Mouse (Mus musculus) neural tube, embryonic 13.5 days (tissue): ENCODE measurements around the gene Txnrd2. TPM values are rescaled to one million over a fixed set of nuclear protein-coding genes. Genes with fewer than 3 reads are reported as not detected.

Experiments used
- ATAC-seq: fragments of 200-750 bp; cut with Nextera tagmentation; 2 replicates; pipeline ENCODE4 v1.8.0; 2017; ENCODE audit warnings: low read depth, mild to moderate bottlenecking, moderate TSS enrichment, moderate library complexity
- H3K27ac ChIP-seq: fragments of 300-500 bp; sonication (generic); replicated peaks from 2 replicates; pipeline ENCODE4 v1.5.1; 2015; ENCODE audit warnings: moderate library complexity, mild to moderate bottlenecking, inconsistent platforms
- H3K27me3 ChIP-seq: fragments of 300-500 bp; sonication (generic); 2 replicates; pipeline ENCODE4 v1.6.1; 2015; ENCODE audit warnings: mild to moderate bottlenecking, inconsistent platforms
- H3K36me3 ChIP-seq: fragments of 300-500 bp; sonication (generic); 2 replicates; pipeline ENCODE4 v1.6.1; 2015; ENCODE audit warnings: mild to moderate bottlenecking, inconsistent platforms
- H3K4me1 ChIP-seq: fragments of 300-500 bp; sonication (generic); replicated peaks from 2 replicates; pipeline ENCODE4 v1.6.1; 2015; ENCODE audit warnings: inconsistent platforms
- H3K4me2 ChIP-seq: fragments of 300-500 bp; sonication (generic); 2 replicates; pipeline ENCODE4 v1.6.1; 2015; ENCODE audit warnings: inconsistent platforms, mild to moderate bottlenecking, moderate library complexity
- H3K4me3 ChIP-seq: fragments of 300-500 bp; sonication (generic); 2 replicates; pipeline ENCODE4 v1.5.1; 2015; ENCODE audit warnings: mild to moderate bottlenecking, inconsistent platforms
- H3K9ac ChIP-seq: fragments of 300-500 bp; sonication (generic); 2 replicates; pipeline ENCODE4 v1.6.1; 2015; ENCODE audit warnings: moderate library complexity, mild to moderate bottlenecking, inconsistent platforms
- H3K9me3 ChIP-seq: fragments of 300-500 bp; sonication (generic); 2 replicates; pipeline ENCODE4 v1.6.1; 2016; ENCODE audit warnings: inconsistent platforms
- WGBS: fragments of 180-500 bp; shearing (Covaris S2); methylation state at CpG from one replicate; pipeline ENCODE4 v1.1.7; 2015; 5-methylcytosine and 5-hydroxymethylcytosine counted together
- polyA plus RNA-seq: library from polyadenylated mRNA; unstranded; fragments of >200 nt; fragmentation: Nextera tagmentation; extraction: Ambion mirVana; gene quantifications from 2 replicates; pipeline ENCODE4 v1.2.1, GENCODE M21; 2015

Txnrd2 gene
- polyA plus RNA-seq, 1 experiment from 2014 or later = 22.8 TPM

- Histone ChIP-seq H3K27ac (peak overlapping the region; percentile 28), H3K4me1 (peaks cover 43% of the 10 kb centered on the region), H3K4me2 (0 out of 2 replicates have a peak overlapping the region, but pooled peaks have one; percentile 79), H3K9me3 (no peaks in the 10 kb centered on the region), H3K27me3 (no peaks in the 10 kb centered on the region), H3K36me3 (peaks cover 26% of the 10 kb centered on the region), H3K9ac (no peak overlapping the region), H3K4me3 (no peak overlapping the region)
- ATAC-seq = no peak
- 80% methylated on average over 7 of the region's 7 CpGs for WGBS
Observed at GRCm38 (mm10) chr16:18423203-18423914, 2.8 kb upstream of the Txnrd2 start.

GRCm38 (mm10) chr16:18423915-18424265 is 2.3 kb upstream of the Txnrd2 start:
- Histone ChIP-seq H3K4me1 (peaks cover 43% of the 10 kb centered on the region), H3K9ac (peak overlapping the region; percentile 51; the same call in 1 of the 2 replicates), H3K36me3 (peaks cover 26% of the 10 kb centered on the region), H3K9me3 (no peaks in the 10 kb centered on the region), H3K4me3 (no peak overlapping the region), H3K27ac (peak overlapping the region; percentile 28), H3K27me3 (no peaks in the 10 kb centered on the region), H3K4me2 (peak overlapping the region; percentile 79; the same call in 1 of the 2 replicates)
- no peak for ATAC-seq
- WGBS = 89% methylated on average over 5 of the region's 5 CpGs

GRCm38 (mm10) chr16:18424364-18425045 is 1.7 kb upstream of the Txnrd2 start:
- H3K4me3 ChIP-seq = no peak overlapping the region
- H3K4me2 ChIP-seq = peak overlapping the region; percentile 79
- H3K9ac ChIP-seq = peak overlapping the region; percentile 51
- peaks cover 26% of the 10 kb centered on the region for H3K36me3 ChIP-seq
- no peaks in the 10 kb centered on the region for H3K27me3 ChIP-seq
- H3K27ac ChIP-seq = peak overlapping the region; percentile 28; the same call in 1 of the 2 replicates
- no peaks in the 10 kb centered on the region for H3K9me3 ChIP-seq
- H3K4me1 ChIP-seq = peaks cover 43% of the 10 kb centered on the region
- no peak for ATAC-seq
- WGBS = 76% methylated on average over 11 of the region's 11 CpGs

DNA sequence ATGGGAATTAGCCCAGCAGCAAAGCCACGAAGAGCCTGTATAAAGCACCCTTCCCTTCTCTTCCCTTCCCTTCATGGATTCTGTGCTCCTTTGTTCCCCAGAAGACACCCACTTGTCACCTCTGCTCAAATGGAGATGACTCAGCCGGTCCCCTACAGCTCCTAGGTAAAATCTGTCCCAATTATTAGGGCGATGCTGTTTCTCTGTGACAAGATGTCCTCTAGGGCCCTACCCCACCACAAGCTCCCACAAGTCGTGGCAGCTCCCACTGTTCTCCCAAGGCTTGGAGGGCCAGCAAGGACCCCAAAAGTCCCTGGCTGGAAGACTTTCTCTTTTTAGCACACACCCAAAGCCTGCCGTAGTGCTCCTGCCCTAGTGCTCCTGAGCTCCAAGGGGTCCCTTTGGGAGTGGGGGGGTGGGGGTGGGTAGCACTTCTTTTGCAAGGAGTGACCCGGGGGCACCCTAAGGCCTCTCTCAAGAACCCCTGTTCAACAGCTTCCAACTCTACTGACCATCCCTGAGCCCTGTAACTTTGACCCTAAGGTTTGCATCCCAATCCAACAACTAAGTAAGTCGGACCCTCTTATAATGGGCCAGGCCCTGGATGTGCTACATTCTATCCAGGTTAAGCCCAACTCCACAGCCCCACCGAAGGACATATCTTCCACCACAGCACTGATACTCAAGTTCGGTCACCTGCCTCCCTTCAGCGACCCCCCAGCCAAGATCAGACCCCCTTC is 539 bp upstream of the Txnrd2 start:
- Histone ChIP-seq H3K9ac (peak overlapping the region; percentile 87), H3K4me2 (peak overlapping the region; percentile 79), H3K36me3 (peaks cover 24% of the 10 kb centered on the region), H3K27me3 (no peaks in the 10 kb centered on the region), H3K4me3 (peak overlapping the region; percentile 75), H3K27ac (peak overlapping the region; percentile 70; the same call in 1 of the 2 replicates), H3K9me3 (no peaks in the 10 kb centered on the region), H3K4me1 (peaks cover 42% of the 10 kb centered on the region)
- WGBS = 20% methylated on average over 10 of the region's 10 CpGs
- peak; percentile 33 for ATAC-seq

DNA sequence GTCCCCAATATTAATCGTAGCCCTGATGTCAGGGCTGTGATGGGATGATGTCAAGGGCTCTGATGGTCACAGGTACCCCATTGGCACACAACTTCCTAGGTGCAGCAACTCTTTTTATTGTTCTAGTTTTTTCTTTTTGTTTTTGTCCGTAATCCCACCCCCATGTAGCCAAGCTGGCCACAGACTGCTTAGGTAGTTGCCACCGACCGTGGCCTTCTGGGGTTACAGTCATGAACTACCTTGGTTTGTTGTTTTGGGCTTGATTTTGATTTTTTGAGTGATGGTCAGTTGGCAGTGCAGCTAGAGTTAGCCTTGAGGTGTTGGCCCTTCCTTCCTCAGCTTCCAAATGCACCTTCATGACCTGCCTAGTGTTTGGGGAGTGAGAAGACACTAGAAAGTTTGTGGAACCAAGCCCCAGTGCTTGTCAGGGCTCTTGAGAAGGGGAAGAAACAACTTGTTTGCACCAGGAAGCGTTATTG is 657 bp downstream of the Txnrd2 start, which contains the start of gene Comt:
Comt (minus strand) TSS at position 51 of the 479 bp plus-strand sequence.
- peak within 1 kb of the TSS; percentile 79 for H3K4me2 ChIP-seq
- H3K9me3 ChIP-seq = no peaks in the 10 kb centered on the region
- H3K27ac ChIP-seq = peak within 1 kb of the TSS; percentile 70
- WGBS = 60% methylated on average over 5 of the region's 5 CpGs
- H3K4me1 ChIP-seq = peaks cover 37% of the 10 kb centered on the region
- H3K9ac ChIP-seq = peak within 1 kb of the TSS; percentile 87
- H3K4me3 ChIP-seq = peak within 1 kb of the TSS; percentile 75
- no peaks in the 10 kb centered on the region for H3K27me3 ChIP-seq
- no peak; the same call in none of the 2 replicates for ATAC-seq
- peaks cover 17% of the 10 kb centered on the region for H3K36me3 ChIP-seq

DNA sequence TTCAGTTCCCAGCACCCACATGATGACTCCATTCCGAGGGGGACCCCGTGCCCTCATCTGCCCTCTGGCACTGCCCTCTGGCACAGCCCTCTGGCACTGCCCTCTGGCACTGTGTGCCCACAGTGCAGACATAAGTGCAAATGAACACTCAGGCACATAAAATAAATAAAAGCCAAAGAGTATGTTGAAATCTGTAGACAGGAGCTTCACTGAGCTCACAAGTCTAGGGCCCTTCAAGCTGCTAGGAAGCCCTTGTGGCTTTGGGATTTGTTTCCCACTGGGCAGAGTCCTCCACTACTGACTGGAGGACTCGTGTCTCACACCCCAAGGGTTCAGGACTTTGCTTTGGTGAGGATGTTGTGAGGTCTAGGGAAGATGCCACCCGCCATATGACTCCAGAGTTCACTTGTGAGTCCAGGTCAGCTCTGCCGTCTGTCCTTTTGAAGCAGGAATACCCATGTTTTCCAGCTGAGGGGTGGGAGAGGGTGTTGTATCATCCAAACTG is 1.9 kb downstream of the Txnrd2 start:
- H3K9ac ChIP-seq = no peak overlapping the region
- no peak overlapping the region for H3K4me3 ChIP-seq
- no peaks in the 10 kb centered on the region for H3K27me3 ChIP-seq
- H3K9me3 ChIP-seq = no peaks in the 10 kb centered on the region
- peaks cover 37% of the 10 kb centered on the region for H3K4me1 ChIP-seq
- ATAC-seq = no peak
- 88% methylated on average over 5 of the region's 5 CpGs for WGBS
- no peak overlapping the region for H3K27ac ChIP-seq
- no peak overlapping the region for H3K4me2 ChIP-seq
- 0 out of 2 replicates have a peak, but pooled peaks cover 6% of the 10 kb centered on the region for H3K36me3 ChIP-seq

GRCm38 (mm10) chr16:18428516-18429042 is 2.4 kb downstream of the Txnrd2 start:
- Histone ChIP-seq H3K9me3 (no peaks in the 10 kb centered on the region), H3K9ac (no peak overlapping the region), H3K36me3 (0 out of 2 replicates have a peak, but pooled peaks cover 1% of the 10 kb centered on the region), H3K4me2 (no peak overlapping the region), H3K4me1 (peaks cover 33% of the 10 kb centered on the region), H3K27ac (no peak overlapping the region), H3K27me3 (no peaks in the 10 kb centered on the region), H3K4me3 (no peak overlapping the region)
- WGBS = 93% methylated on average over 7 of the region's 7 CpGs
- no peak for ATAC-seq

DNA sequence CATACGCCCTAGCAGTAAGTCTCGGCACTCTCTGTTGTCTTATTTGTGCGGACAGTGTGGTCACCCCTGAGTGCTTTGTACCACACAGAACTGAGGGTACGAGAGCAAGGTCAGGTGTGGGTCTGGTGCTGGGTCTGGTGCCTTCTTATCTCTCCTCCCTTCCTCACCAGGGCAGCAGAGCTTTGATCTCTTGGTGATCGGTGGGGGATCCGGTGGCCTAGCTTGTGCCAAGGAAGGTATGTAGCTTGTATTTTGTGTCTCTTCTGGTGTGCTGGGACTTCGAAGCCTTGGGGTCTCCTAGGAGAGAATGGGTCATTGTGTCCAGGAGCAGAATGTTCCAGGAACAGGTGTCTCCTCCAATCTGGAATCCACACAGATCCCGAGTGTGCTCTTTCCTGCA is 3.5 kb downstream of the Txnrd2 start:
- Histone ChIP-seq H3K27me3 (no peaks in the 10 kb centered on the region), H3K4me1 (peaks cover 22% of the 10 kb centered on the region), H3K36me3 (0 out of 2 replicates have a peak, but pooled peaks cover under 1% of the 10 kb centered on the region), H3K27ac (no peak overlapping the region), H3K9ac (no peak overlapping the region), H3K4me2 (no peak overlapping the region), H3K4me3 (no peak overlapping the region), H3K9me3 (no peaks in the 10 kb centered on the region)
- ATAC-seq = no peak
- 95% methylated on average over 8 of the region's 8 CpGs for WGBS

DNA sequence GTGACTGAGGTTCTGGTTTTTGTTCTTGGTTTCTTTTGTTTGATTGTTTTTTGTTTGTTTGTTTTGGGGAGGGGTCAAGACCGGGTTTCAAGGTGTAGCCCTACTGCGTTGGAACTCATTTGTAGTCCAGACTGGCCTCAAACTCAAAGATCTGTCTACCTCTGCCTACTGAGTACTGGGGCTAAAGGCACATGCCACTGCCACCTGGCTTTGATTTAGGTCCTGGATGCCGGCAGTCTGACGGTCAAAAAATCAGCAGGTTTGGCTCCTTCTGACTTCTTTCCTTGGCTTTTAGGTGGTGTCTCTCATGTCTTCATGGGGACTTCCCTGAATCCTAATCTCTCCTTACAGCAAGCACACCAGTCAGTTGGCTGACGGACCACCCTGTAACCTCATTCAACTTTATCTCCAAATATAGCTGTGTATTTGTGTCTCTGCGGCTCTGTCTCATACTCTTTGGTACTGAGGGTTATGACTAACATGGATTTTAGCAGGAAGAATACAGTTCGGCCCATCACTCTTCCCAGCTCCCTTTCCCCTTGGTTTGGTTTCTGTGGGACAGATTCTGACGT is 4.5 kb downstream of the Txnrd2 start:
- H3K4me2 ChIP-seq = no peak overlapping the region
- H3K4me3 ChIP-seq = no peak overlapping the region
- no peak overlapping the region for H3K9ac ChIP-seq
- H3K27me3 ChIP-seq = no peaks in the 10 kb centered on the region
- peaks cover 11% of the 10 kb centered on the region for H3K4me1 ChIP-seq
- no peak for ATAC-seq
- 0 out of 2 replicates have a peak, but pooled peaks cover 10% of the 10 kb centered on the region for H3K36me3 ChIP-seq
- 81% methylated on average over 8 of the region's 8 CpGs for WGBS
- H3K27ac ChIP-seq = no peak overlapping the region
- no peaks in the 10 kb centered on the region for H3K9me3 ChIP-seq

GRCm38 (mm10) chr16:18433341-18433920 is 7.2 kb downstream of the Txnrd2 start:
- ATAC-seq = no peak
- Histone ChIP-seq H3K9ac (no peak overlapping the region), H3K9me3 (no peaks in the 10 kb centered on the region), H3K4me1 (no peaks in the 10 kb centered on the region), H3K36me3 (peaks cover 13% of the 10 kb centered on the region; the same call in 1 of the 2 replicates), H3K27ac (no peak overlapping the region), H3K4me2 (no peak overlapping the region), H3K27me3 (no peaks in the 10 kb centered on the region), H3K4me3 (no peak overlapping the region)
- WGBS = 90% methylated on average over 5 of the region's 5 CpGs

DNA sequence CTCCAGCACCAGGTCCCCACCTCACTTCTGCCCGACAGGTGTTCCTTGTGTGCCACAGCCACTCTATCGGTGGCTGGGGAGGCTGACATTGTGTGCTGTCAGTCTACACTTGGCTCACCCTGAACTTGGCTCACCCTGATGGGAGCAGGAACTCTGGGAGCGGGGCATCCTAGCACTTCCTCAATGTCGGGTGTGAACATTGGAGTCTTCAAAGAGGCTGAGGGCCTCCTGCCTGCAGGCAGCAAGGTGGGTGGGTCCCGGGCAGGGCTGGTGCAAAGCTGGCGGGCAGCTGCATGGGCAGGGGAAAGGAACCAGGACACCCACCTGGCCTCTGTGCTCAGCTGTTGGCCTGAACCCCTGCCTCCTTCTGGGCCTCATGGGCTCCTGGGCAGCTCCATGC is 9.9 kb downstream of the Txnrd2 start:
- Histone ChIP-seq H3K4me1 (no peaks in the 10 kb centered on the region), H3K27ac (no peak overlapping the region), H3K4me3 (no peak overlapping the region), H3K4me2 (no peak overlapping the region), H3K9me3 (no peaks in the 10 kb centered on the region), H3K9ac (no peak overlapping the region), H3K27me3 (no peaks in the 10 kb centered on the region), H3K36me3 (peaks cover 21% of the 10 kb centered on the region; the same call in 1 of the 2 replicates)
- ATAC-seq = no peak
- 92% methylated on average over 6 of the region's 6 CpGs for WGBS
